Mouse (Mus musculus) A20 (cell line): ENCODE results near the gene Lsm7.
A peak's percentile ranks its signal among the peaks of the same experiment; 100 is the strongest.
"Not testable (repeated sequence)": the region's sequence is repeated elsewhere in the genome, so short reads cannot be mapped to it uniquely, and the experiment has no call there.

Source experiments
- DNase-seq: peaks from one replicate; pipeline ENCODE4 v3.0.0-alpha.2; 2011; ENCODE audit warnings: low read depth, low spot score

The Lsm7 gene

GRCm38 (mm10) chr10:80836949-80837379 is 18.0 kb downstream of the Lsm7 start:
- no peak for DNase-seq

GRCm38 (mm10) chr10:80835617-80836016 is 19.4 kb downstream of the Lsm7 start:
- DNase-seq = no peak

- DNase-seq = no peak
These were observed 22.2 kb downstream of the Lsm7 start for GRCm38 (mm10) chr10:80832818-80833217.

GRCm38 (mm10) chr10:80831136-80831535 is 23.9 kb downstream of the Lsm7 start:
- peak; percentile 79 for DNase-seq

GRCm38 (mm10) chr10:80829359-80830278 is 25.4 kb downstream of the Lsm7 start:
- DNase-seq = no peak

- not testable (repeated sequence) for DNase-seq
These were observed 26.4 kb downstream of the Lsm7 start for GRCm38 (mm10) chr10:80828587-80828986.

GRCm38 (mm10) chr10:80827870-80828420 is 27.1 kb downstream of the Lsm7 start:
- DNase-seq = no peak

- DNase-seq = no peak
These were observed 27.7 kb downstream of the Lsm7 start for GRCm38 (mm10) chr10:80827063-80827869.

GRCm38 (mm10) chr10:80826151-80827062 is 28.6 kb downstream of the Lsm7 start, which contains the start of gene Oaz1:
Oaz1 (plus strand) TSS chr10:80826656.
- peak; percentile 100 for DNase-seq

GRCm38 (mm10) chr10:80824827-80825226 is 30.2 kb downstream of the Lsm7 start:
- DNase-seq = peak; percentile 56

- peak; percentile 71 for DNase-seq
These were observed 31.0 kb downstream of the Lsm7 start for GRCm38 (mm10) chr10:80823847-80824643.

GRCm38 (mm10) chr10:80823316-80823715 is 31.7 kb downstream of the Lsm7 start:
- no peak for DNase-seq

GRCm38 (mm10) chr10:80822528-80822927 is 32.5 kb downstream of the Lsm7 start:
- DNase-seq = no peak

GRCm38 (mm10) chr10:80821991-80822390 is 33.0 kb downstream of the Lsm7 start:
- peak; percentile 66 for DNase-seq

- DNase-seq = no peak
These were observed 35.6 kb downstream of the Lsm7 start for GRCm38 (mm10) chr10:80819406-80819805.

- DNase-seq = no peak
These were observed 36.3 kb downstream of the Lsm7 start for GRCm38 (mm10) chr10:80818599-80819281.

GRCm38 (mm10) chr10:80817955-80818354 is 37.1 kb downstream of the Lsm7 start:
- DNase-seq = peak; percentile 51

- no peak for DNase-seq
These were observed 37.8 kb downstream of the Lsm7 start for GRCm38 (mm10) chr10:80817164-80817563.

- not testable (repeated sequence) for DNase-seq
These were observed 38.7 kb downstream of the Lsm7 start for GRCm38 (mm10) chr10:80816303-80816702.
